In the genomic region with DNA sequence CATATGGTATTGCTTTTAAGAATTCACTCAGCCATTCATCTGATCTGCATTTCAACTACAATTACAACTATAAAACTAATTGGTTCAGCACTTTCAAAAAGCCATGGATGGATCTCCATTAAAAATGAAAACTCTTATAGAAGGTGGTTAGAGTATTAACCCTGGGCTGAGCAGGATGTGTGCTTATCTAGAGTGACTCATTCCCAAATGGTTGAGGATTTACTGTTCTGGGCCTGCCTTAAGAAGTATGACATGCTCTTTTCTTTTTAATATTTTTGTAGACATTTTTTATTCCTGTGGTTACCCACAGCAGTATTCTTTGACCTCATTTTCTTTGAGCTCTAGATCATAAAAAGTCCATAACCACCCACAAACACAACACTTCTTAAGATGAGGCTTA, we compare ENCODE assay signal across 22 mouse cellular contexts.
DNase-seq lines count a peak whose midpoint lies in the region; ATAC-seq and TF ChIP-seq lines count a peak whose summit lies in the region.
"Had no signal": no experiment of that assay in that cellular context is flagged by ENCODE, and none has a peak within 500 bp of the region (broad histone marks: within the 10 kb centered on the region; RNA-seq: fewer than 3 reads in every experiment).

No protein-coding gene starts in this region.

- TF ChIP-seq POLR2A in thymus, adult 2 months (IDR thresholded peaks at IDR 0.05; ENCODE audit: control insufficient read depth, extremely low read depth, insufficient read depth, low read length, poor library complexity), result no peak

- TF ChIP-seq CTCF in thymus, adult 2 months (IDR thresholded peaks at IDR 0.05; ENCODE audit: borderline replicate concordance, control insufficient read depth, extremely low read depth, insufficient read depth, low read length, poor library complexity), result no peak

- H3K4me3 ChIP-seq in thymus, adult 2 months (ENCODE audit: control insufficient read depth, insufficient read depth, low read length), result no peak overlapping the region
- H3K4me3 ChIP-seq: embryonic facial prominence, embryonic 10.5 days; embryonic facial prominence, embryonic 12.5 days; forebrain, embryonic 13.5 days; forebrain, embryonic 15.5 days had no signal

- H3K27ac ChIP-seq in thymus, adult 2 months (ENCODE audit: control insufficient read depth, insufficient read depth, low read length), result no peak overlapping the region
- H3K27ac ChIP-seq: embryonic facial prominence, embryonic 10.5 days; embryonic facial prominence, embryonic 12.5 days; forebrain, embryonic 13.5 days; forebrain, embryonic 15.5 days had no signal

- peak; percentile 83 for ATAC-seq in common myeloid progenitor, adult 5-6 weeks (replicated peaks; ENCODE audit: low read depth, poor library complexity, severe bottlenecking)
- ATAC-seq in megakaryocyte progenitor cell, adult 5-6 weeks (replicated peaks; ENCODE audit: poor library complexity), result peak; percentile 49
- ATAC-seq in inflammation-experienced regulatory T-cells, adult 6 months, result no peak
- ATAC-seq: activated CD4-positive, CD25-positive, alpha-beta regulatory T cell, adult 4 months; forebrain, embryonic 13.5 days; forebrain, embryonic 15.5 days; forebrain, postnatal 0 days; Patski had no signal

- peak; percentile 90 for DNase-seq in 416B (ENCODE audit: low read depth)
- peak; percentile 5 for DNase-seq in Muller cell, postnatal 12 days (ENCODE audit: inconsistent ontology term)
- DNase-seq in thymus, adult 2 months, result no peak
- no peak for DNase-seq in cerebellum, postnatal 14 days
- no peak for DNase-seq in cerebellum, postnatal 4 days (ENCODE audit: low spot score in 2 of 2)
- DNase-seq: adrenal gland, adult 8-10 months; adrenal gland, postnatal 25 days; cerebellum, adult 11 months; cerebellum, adult 18-20 months; cerebellum, adult 8-10 months; cerebellum, adult 9-11 months; cerebellum, postnatal 25 days; forebrain, postnatal 0 days had no signal

- no peaks in the 10 kb centered on the region for H3K27me3 ChIP-seq in thymus, adult 2 months (ENCODE audit: control insufficient read depth, insufficient read depth, low read length)
- H3K27me3 ChIP-seq: embryonic facial prominence, embryonic 12.5 days; forebrain, embryonic 13.5 days had no signal

- H3K36me3 ChIP-seq in thymus, adult 2 months (ENCODE audit: control insufficient read depth, insufficient read depth, low read length), result no peaks in the 10 kb centered on the region
- H3K36me3 ChIP-seq: embryonic facial prominence, embryonic 10.5 days; embryonic facial prominence, embryonic 12.5 days; forebrain, embryonic 15.5 days had no signal

- H3K4me1 ChIP-seq in thymus, adult 2 months (replicated peaks; ENCODE audit: control insufficient read depth, insufficient read depth, low read length), result no peaks in the 10 kb centered on the region
- H3K4me1 ChIP-seq: embryonic facial prominence, embryonic 10.5 days; embryonic facial prominence, embryonic 12.5 days; forebrain, embryonic 13.5 days; forebrain, embryonic 15.5 days had no signal

Comparison
In these comparisons a context has a peak if more than half of its experiments do, and no peak if none do; other contexts are left out.
1. DNase-seq: peak in 416B (single experiment) and Muller cell, postnatal 12 days (single experiment); none in thymus, adult 2 months (single experiment), cerebellum, postnatal 14 days (0 of 2) and cerebellum, postnatal 4 days (0 of 2).